Mouse (Mus musculus) olfactory bulb, adult 2 months (tissue): ENCODE data around the gene Acot4.

Experiments
- CTCF ChIP-seq: fragments of 200-500 bp; IDR thresholded peaks from 2 replicates; pipeline ENCODE4 v1.5.1; 2012; ENCODE audit warnings: low read depth, mild to moderate bottlenecking, low read length, moderate library complexity; ENCODE audit not compliant: insufficient read depth
- POLR2A ChIP-seq: fragments of 200-500 bp; IDR thresholded peaks from 2 replicates; pipeline ENCODE4 v1.6.1; 2012; ENCODE audit warnings: mild to moderate bottlenecking, low read depth, low read length, moderate library complexity; ENCODE audit not compliant: insufficient read depth

DNA sequence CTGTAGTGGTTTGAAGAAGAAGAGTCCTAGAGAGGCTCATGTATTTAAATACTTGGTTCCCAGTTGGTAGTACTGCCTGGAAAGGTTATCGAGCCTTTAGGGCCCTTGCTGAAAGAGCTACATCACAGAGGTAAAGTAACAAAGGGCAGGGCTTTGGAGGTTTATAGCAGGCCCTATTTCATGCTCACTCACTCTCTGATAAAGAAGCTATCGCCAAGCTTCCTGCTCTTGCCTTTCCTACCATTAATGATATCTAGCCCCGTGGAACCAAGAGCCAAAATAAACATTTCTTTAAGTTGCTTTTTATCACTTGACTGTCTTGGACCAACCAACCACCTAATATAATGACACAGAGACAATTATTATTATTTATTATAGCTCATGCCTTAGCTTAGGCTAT lies 37.8 kb upstream of the Acot4 start:
- TF ChIP-seq CTCF (no peak), POLR2A (no peak)
